Mouse (Mus musculus): ENCODE data around the gene Gm20920. TPM values are rescaled to one million over a fixed set of nuclear protein-coding genes. Genes with fewer than 3 reads are reported as not detected.

Gm20920 gene
- total RNA-seq (2023) = not detected

GRCm38 (mm10) chrY:51851820-51852219, at the start of gene Gm20920:
Gene Gm20920, plus strand, starts transcription at chrY:51852120.

Measured in monocyte, adult 59 days (primary cell).